24 mouse cellular contexts compared by ENCODE assay signal in the genomic region with DNA sequence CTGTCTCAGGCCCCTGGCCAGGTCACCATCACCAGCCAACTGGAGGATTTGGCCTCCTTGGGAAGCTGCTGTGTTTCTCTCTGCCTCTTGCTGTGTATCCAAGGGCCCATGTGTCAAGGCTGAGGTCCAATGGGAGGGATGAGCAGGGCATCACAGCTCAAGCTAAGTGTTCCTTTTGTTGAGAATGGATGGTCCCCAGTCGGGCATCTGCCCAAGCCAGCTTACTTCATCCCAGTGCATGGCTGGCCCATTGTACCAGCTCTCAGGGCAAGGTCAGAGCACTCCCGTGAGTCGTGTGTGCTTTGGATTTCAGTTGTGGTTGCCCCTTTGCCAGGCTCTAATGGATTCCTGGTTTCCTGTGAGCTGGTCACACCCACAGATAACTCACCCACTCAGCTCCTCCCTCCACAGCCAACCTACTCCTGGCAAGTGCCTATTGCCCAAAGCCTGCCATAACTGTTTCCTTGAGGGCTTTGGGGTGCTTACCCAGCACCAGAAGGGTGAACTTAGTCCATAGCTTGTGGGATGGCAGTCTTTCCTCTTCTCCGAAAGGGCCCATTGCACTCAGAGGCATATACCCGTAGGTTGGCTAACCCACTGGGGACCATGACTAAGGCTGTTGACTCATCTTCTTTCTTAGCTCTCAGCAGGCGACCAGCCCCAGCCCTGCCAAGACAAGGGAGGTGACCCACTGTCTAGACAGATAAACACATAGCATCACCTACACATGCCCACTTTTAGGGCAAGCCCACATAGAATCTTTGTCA. TPM values are rescaled to one million over a fixed set of nuclear protein-coding genes. Genes with fewer than 3 reads are reported as not detected.
DNase-seq lines count a peak whose midpoint lies in the region; ATAC-seq and TF ChIP-seq lines count a peak whose summit lies in the region.
"Had no signal": no experiment of that assay in that cellular context is flagged by ENCODE, and none has a peak within 500 bp of the region (broad histone marks: within the 10 kb centered on the region; RNA-seq: fewer than 3 reads in every experiment).

No protein-coding gene starts in this region.

- POLR2A ChIA-PET in Patski (lab: Charles Lee): interaction anchor here (1.0 to 3.6 kb wide), 6 partner anchors 11 to 48 kb away, joined by 3 to 11 read pairs (median 4); a partner anchor contains a TSS

- no peak for TF ChIP-seq CTCF in left cerebral cortex, adult 2 months (IDR thresholded peaks at IDR 0.05)
- TF ChIP-seq CTCF in CH12.LX (conservative IDR thresholded peaks at IDR 0.05 in 1 of 2, IDR thresholded peaks at IDR 0.05 in 1 of 2; ENCODE audit: low read depth in 2 of 2, low read length in 2 of 2) (no peak), Patski (IDR thresholded peaks at IDR 0.05) (no peak)

- TF ChIP-seq EP300 in CH12.LX (IDR thresholded peaks at IDR 0.05; ENCODE audit: low read length): no peak

- CTCF ChIA-PET in Patski (lab: Charles Lee): interaction anchor here (0.8 to 18.6 kb wide), 6 partner anchors 8 to 66 kb away, joined by 3 to 222 read pairs (median 6); a partner anchor contains a TSS

- no peak overlapping the region for H3K9ac ChIP-seq in CH12.LX (ENCODE audit: insufficient read depth, low read depth)
- H3K9ac ChIP-seq in hindbrain, embryonic 16.5 days (ENCODE audit: low read depth, low read length): no peak overlapping the region
- H3K9ac ChIP-seq: embryonic facial prominence, embryonic 13.5 days; hindbrain, embryonic 13.5 days; intestine, embryonic 15.5 days; kidney, embryonic 15.5 days; limb, embryonic 15.5 days; midbrain, embryonic 15.5 days had no signal

- no peak overlapping the region for H3K4me2 ChIP-seq in CH12.LX (ENCODE audit: insufficient read depth, low read depth, poor library complexity, severe bottlenecking)
- no peak overlapping the region for H3K4me2 ChIP-seq in hindbrain, embryonic 16.5 days (ENCODE audit: low read length)
- H3K4me2 ChIP-seq: embryonic facial prominence, embryonic 13.5 days; hindbrain, embryonic 13.5 days; intestine, embryonic 15.5 days; kidney, embryonic 15.5 days; limb, embryonic 15.5 days; midbrain, embryonic 15.5 days had no signal

- ATAC-seq in Patski: peak; percentile 80
- peak; percentile 42; the same call in 1 of the 2 replicates for ATAC-seq in megakaryocyte progenitor cell, adult 5-6 weeks (replicated peaks; ENCODE audit: poor library complexity)
- ATAC-seq in hindbrain, embryonic 16.5 days: no peak
- ATAC-seq: intestine, embryonic 15.5 days; midbrain, embryonic 15.5 days had no signal

- H3K36me3 ChIP-seq in CH12.LX (replicated peaks in 1 of 2; ENCODE audit: control insufficient read depth in 1 of 2, insufficient read depth in 1 of 2, low read length in 1 of 2): peaks cover 64 to 98% of the 10 kb centered on the region in 2 experiments
- H3K36me3 ChIP-seq in hindbrain, embryonic 16.5 days (ENCODE audit: control insufficient read depth, insufficient read depth, low read length): peaks cover 4% of the 10 kb centered on the region

- no peak for DNase-seq in left cerebral cortex, adult 2 months (ENCODE audit: extremely low spot score in 1 of 2, low spot score in 2 of 2)
- no peak for DNase-seq in left cerebral cortex, adult 11 months (ENCODE audit: low spot score)
- peak; percentile 34 for DNase-seq in CH12.LX (ENCODE audit: extremely low read depth)
- DNase-seq in Patski (ENCODE audit: low read depth, low spot score): peak; percentile 99
- no peak for DNase-seq in thymus, postnatal 25 days
- DNase-seq in neural tube, embryonic 10.5 days (ENCODE audit: extremely low spot score, low spot score): no peak
- DNase-seq: cerebellum, adult 18-20 months; gastrocnemius, postnatal 25 days; heart, postnatal 10 days; right cerebral cortex, postnatal 14 days; thymus, postnatal 14 days had no signal

- intact Hi-C loops in left cerebral cortex, adult 2 months (cut with DNase I): no loop called here

- no peak for TF ChIP-seq RAD21 in CH12.LX (IDR thresholded peaks at IDR 0.05; ENCODE audit: low read depth, low read length)

- dilution Hi-C loops in CH12.LX (cut with MboI; ENCODE audit: extremely low pct_ligation_motif_present, extremely low pct_unique_long_range_greater_than_20kb, low sequenced_read_pairs): no loop called here

- no peaks in the 10 kb centered on the region for H3K79me2 ChIP-seq in CH12.LX (replicated peaks; ENCODE audit: control insufficient read depth, extremely low read depth, insufficient read depth, poor library complexity, severe bottlenecking)

- in situ Hi-C loops in CH12.LX (cut with MboI; ENCODE audit: low pct_ligation_motif_present, low pct_unique_long_range_greater_than_20kb, low sequenced_read_pairs): no loop called here
- in situ Hi-C loops in Patski (cut with MboI; ENCODE audit: low pct_unique_long_range_greater_than_20kb): no loop called here

- peak overlapping the region; percentile 55 for H3K27ac ChIP-seq in left cerebral cortex, adult 2 months
- no peak overlapping the region for H3K27ac ChIP-seq in CH12.LX (ENCODE audit: insufficient read depth, low read depth)
- no peak overlapping the region for H3K27ac ChIP-seq in hindbrain, embryonic 16.5 days (ENCODE audit: low read depth, low read length)
- H3K27ac ChIP-seq: embryonic facial prominence, embryonic 13.5 days; hindbrain, embryonic 13.5 days; intestine, embryonic 15.5 days; kidney, embryonic 15.5 days; limb, embryonic 15.5 days; midbrain, embryonic 15.5 days; stomach, postnatal 0 days had no signal

- no peak overlapping the region for H3K4me3 ChIP-seq in left cerebral cortex, adult 2 months
- H3K4me3 ChIP-seq in CH12.LX (replicated peaks in 1 of 3; ENCODE audit: low read depth in 2 of 3, low read length in 2 of 3, poor library complexity in 1 of 3): no peak overlapping the region
- H3K4me3 ChIP-seq in hindbrain, embryonic 16.5 days (ENCODE audit: low read length): no peak overlapping the region
- H3K4me3 ChIP-seq: embryonic facial prominence, embryonic 13.5 days; hindbrain, embryonic 13.5 days; intestine, embryonic 15.5 days; kidney, embryonic 15.5 days; limb, embryonic 15.5 days; midbrain, embryonic 15.5 days had no signal

- H3K27me3 ChIP-seq in CH12.LX (replicated peaks) (no peaks in the 10 kb centered on the region), Patski (no peaks in the 10 kb centered on the region)
- H3K27me3 ChIP-seq in hindbrain, embryonic 16.5 days (replicated peaks; ENCODE audit: control insufficient read depth, insufficient read depth, low read length): no peaks in the 10 kb centered on the region
- H3K27me3 ChIP-seq: embryonic facial prominence, embryonic 13.5 days; hindbrain, embryonic 13.5 days; intestine, embryonic 15.5 days; kidney, embryonic 15.5 days; limb, embryonic 15.5 days; midbrain, embryonic 15.5 days had no signal

- 86% methylated on average over 6 of the region's 6 CpGs for WGBS in hindbrain, embryonic 16.5 days

- H3K4me1 ChIP-seq in CH12.LX (ENCODE audit: control insufficient read depth in 1 of 2, insufficient read depth in 2 of 2): peaks cover 0 to 13% of the 10 kb centered on the region in 2 experiments; a peak in 2 of 4 replicates
- no peaks in the 10 kb centered on the region; the same call in 1 of the 2 replicates for H3K4me1 ChIP-seq in hindbrain, embryonic 16.5 days (ENCODE audit: control insufficient read depth, insufficient read depth, low read depth, low read length)
- H3K4me1 ChIP-seq: embryonic facial prominence, embryonic 13.5 days; intestine, embryonic 15.5 days; kidney, embryonic 15.5 days; limb, embryonic 15.5 days; midbrain, embryonic 15.5 days had no signal

- no peaks in the 10 kb centered on the region for H3K9me3 ChIP-seq in CH12.LX (replicated peaks; ENCODE audit: low read length)
- H3K9me3 ChIP-seq in hindbrain, embryonic 16.5 days (ENCODE audit: control insufficient read depth, low read length): no peaks in the 10 kb centered on the region
- H3K9me3 ChIP-seq: embryonic facial prominence, embryonic 13.5 days; hindbrain, embryonic 13.5 days; intestine, embryonic 15.5 days; kidney, embryonic 15.5 days; limb, embryonic 15.5 days; midbrain, embryonic 15.5 days had no signal

- no peak for TF ChIP-seq POLR2A in CH12.LX (IDR thresholded peaks at IDR 0.05; ENCODE audit: low read depth, low read length)

RNA-seq across cellular contexts. Expression of a gene that starts 8.4 kb away (rescaled TPM):
- under 1 TPM in 1 of 2 experiments, not detected in 1; 0.36 TPM for total RNA-seq in left cerebral cortex, adult 2 months (2021)
- total RNA-seq in CH12.LX (2012; rRNA removed) (0.25 TPM in 1 of 2 replicates, not detected in the other), CH12.LX (2014; rRNA removed) (not detected in 2 replicates)
- polyA plus RNA-seq in CH12.LX (2012; ENCODE audit: insufficient read length, low read depth) (1.1 and 1.3 TPM in 2 replicates), Patski (2021) (2.6 TPM)
- total RNA-seq in megakaryocyte progenitor cell, adult 5-6 weeks (2015): 0.12 and 0.15 TPM in 2 replicates
- 0.20 TPM in 1 of 2 replicates, not detected in the other for total RNA-seq in megakaryocyte progenitor cell, adult 5-6 weeks (2017)
- 0.85 and 1.0 TPM in 2 replicates for polyA plus RNA-seq in hindbrain, embryonic 16.5 days (2015; fragmentation: Nextera tagmentation; extraction: Ambion mirVana)
- total RNA-seq: layer of hippocampus, postnatal 10 days; megakaryocyte, adult 5-6 weeks had no signal
- polyA plus RNA-seq: forebrain, embryonic 11.5 days; lung, embryonic 16.5 days; stomach, postnatal 0 days had no signal

RNA-seq across cellular contexts. Expression of a gene that starts 11.3 kb away (rescaled TPM):
- 10 to 100 TPM; 45.3 to 54.9 TPM for total RNA-seq in left cerebral cortex, adult 2 months (2021)
- total RNA-seq in CH12.LX (2012; rRNA removed) (50.3 and 58.7 TPM in 2 replicates), CH12.LX (2014; rRNA removed) (31.0 and 34.7 TPM in 2 replicates)
- polyA plus RNA-seq in CH12.LX (2012; ENCODE audit: insufficient read length, low read depth) (36.9 and 45.4 TPM in 2 replicates), Patski (2021) (67.6 TPM)
- 23.5 and 30.9 TPM in 2 replicates for total RNA-seq in megakaryocyte progenitor cell, adult 5-6 weeks (2015)
- 12.2 and 18.1 TPM in 2 replicates for total RNA-seq in megakaryocyte progenitor cell, adult 5-6 weeks (2017)
- 52.4 and 53.7 TPM in 2 replicates for polyA plus RNA-seq in hindbrain, embryonic 16.5 days (2015; fragmentation: Nextera tagmentation; extraction: Ambion mirVana)

RNA-seq across cellular contexts. Expression of a gene that starts 12.8 kb away (rescaled TPM):
- 1 to 10 TPM; 4.0 to 4.2 TPM for total RNA-seq in left cerebral cortex, adult 2 months (2021)
- total RNA-seq in CH12.LX (2012; rRNA removed) (0.46 and 0.81 TPM in 2 replicates), CH12.LX (2014; rRNA removed) (0.68 and 0.86 TPM in 2 replicates)
- polyA plus RNA-seq in CH12.LX (2012; ENCODE audit: insufficient read length, low read depth) (1.1 and 1.3 TPM in 2 replicates), Patski (2021) (0.51 TPM)
- total RNA-seq in megakaryocyte progenitor cell, adult 5-6 weeks (2015): 0.90 and 1.9 TPM in 2 replicates
- 2.6 and 3.5 TPM in 2 replicates for total RNA-seq in megakaryocyte progenitor cell, adult 5-6 weeks (2017)
- polyA plus RNA-seq in hindbrain, embryonic 16.5 days (2015; fragmentation: Nextera tagmentation; extraction: Ambion mirVana): 3.6 and 4.6 TPM in 2 replicates

RNA-seq across cellular contexts. Expression of a gene that starts 18.6 kb away (rescaled TPM):
- total RNA-seq in left cerebral cortex, adult 2 months (2021): 100 to 1,000 TPM; 118 to 129 TPM
- total RNA-seq in CH12.LX (2012; rRNA removed): 10.4 and 12.1 TPM in 2 replicates
- total RNA-seq in CH12.LX (2014; rRNA removed): 7.4 and 9.2 TPM in 2 replicates
- polyA plus RNA-seq in CH12.LX (2012; ENCODE audit: insufficient read length, low read depth): 25.1 and 26.6 TPM in 2 replicates
- polyA plus RNA-seq in Patski (2021): 182 TPM
- total RNA-seq in megakaryocyte progenitor cell, adult 5-6 weeks (2015): 20.0 TPM in 2 replicates
- 16.2 and 30.1 TPM in 2 replicates for total RNA-seq in megakaryocyte progenitor cell, adult 5-6 weeks (2017)
- polyA plus RNA-seq in hindbrain, embryonic 16.5 days (2015; fragmentation: Nextera tagmentation; extraction: Ambion mirVana): 139 and 140 TPM in 2 replicates

RNA-seq across cellular contexts. Expression of a gene that starts 18.9 kb away (rescaled TPM):
- total RNA-seq in left cerebral cortex, adult 2 months (2021): 10 to 100 TPM; 31.0 to 33.8 TPM
- total RNA-seq in CH12.LX (2012; rRNA removed): 17.2 and 18.6 TPM in 2 replicates
- 12.7 and 12.9 TPM in 2 replicates for total RNA-seq in CH12.LX (2014; rRNA removed)
- 27.2 and 27.3 TPM in 2 replicates for polyA plus RNA-seq in CH12.LX (2012; ENCODE audit: insufficient read length, low read depth)
- 221 TPM for polyA plus RNA-seq in Patski (2021)
- total RNA-seq in megakaryocyte progenitor cell, adult 5-6 weeks (2015): 11.4 and 13.1 TPM in 2 replicates
- total RNA-seq in megakaryocyte progenitor cell, adult 5-6 weeks (2017): 19.0 and 24.1 TPM in 2 replicates
- polyA plus RNA-seq in hindbrain, embryonic 16.5 days (2015; fragmentation: Nextera tagmentation; extraction: Ambion mirVana): 29.0 and 29.8 TPM in 2 replicates

Comparison
In these comparisons a context has a peak if more than half of its experiments do, and no peak if none do; other contexts are left out.
1. DNase-seq: peak in CH12.LX (single experiment) and Patski (single experiment); none in left cerebral cortex, adult 2 months (0 of 2), left cerebral cortex, adult 11 months (single experiment), thymus, postnatal 25 days (single experiment) and neural tube, embryonic 10.5 days (single experiment).